Mouse (Mus musculus): ENCODE results near the gene Eaf1. TPM values are rescaled to one million over a fixed set of nuclear protein-coding genes. Genes with fewer than 3 reads are reported as not detected.

Gene Eaf1
- total and polyA plus RNA-seq, 2 experiments from 2014 or later, result 6.3 to 11.7 TPM

- 89% methylated on average over 13 of the region's 13 CpGs for WGBS
- Histone ChIP-seq H3K4me3 (ENCODE audit: low read length) (no peak overlapping the region), H3K4me1 (ENCODE audit: insufficient read depth, low read length) (no peaks in the 10 kb centered on the region), H3K9ac (replicated peaks; ENCODE audit: low read length) (no peak overlapping the region), H3K9me3 (ENCODE audit: low read length) (no peaks in the 10 kb centered on the region), H3K27ac (no peak overlapping the region), H3K27me3 (ENCODE audit: insufficient read depth, low read length) (no peaks in the 10 kb centered on the region), H3K4me2 (ENCODE audit: low read depth, low read length) (no peak overlapping the region), H3K36me3 (ENCODE audit: insufficient read depth, low read length) (peaks cover 62% of the 10 kb centered on the region)
- no peak for DNase-seq (ENCODE audit: low spot score)
- TF ChIP-seq CTCF (IDR thresholded peaks at IDR 0.05; ENCODE audit: low read depth), result no peak
- no peak for ATAC-seq
Measured at GRCm38 (mm10) chr14:31503406-31503805, 9.2 kb downstream of the Eaf1 start.

- ATAC-seq, result no peak
- no peak overlapping the region for H3K27ac ChIP-seq
- H3K4me1 ChIP-seq (ENCODE audit: insufficient read depth, low read length), result no peaks in the 10 kb centered on the region
- no peak for DNase-seq (ENCODE audit: low spot score)
- H3K27me3 ChIP-seq (ENCODE audit: insufficient read depth, low read length), result no peaks in the 10 kb centered on the region
- whole genome bisulfite sequencing, result 95% methylated on average over 6 of the region's 6 CpGs
- H3K36me3 ChIP-seq (ENCODE audit: insufficient read depth, low read length), result peaks cover 70% of the 10 kb centered on the region
- no peak overlapping the region for H3K4me2 ChIP-seq (ENCODE audit: low read depth, low read length)
- no peak for TF ChIP-seq CTCF (IDR thresholded peaks at IDR 0.05; ENCODE audit: low read depth)
- no peak overlapping the region for H3K4me3 ChIP-seq (ENCODE audit: low read length)
- no peak overlapping the region for H3K9ac ChIP-seq (replicated peaks; ENCODE audit: low read length)
- no peaks in the 10 kb centered on the region for H3K9me3 ChIP-seq (ENCODE audit: low read length)
Measured at GRCm38 (mm10) chr14:31506456-31506855, 12.3 kb downstream of the Eaf1 start.

DNA sequence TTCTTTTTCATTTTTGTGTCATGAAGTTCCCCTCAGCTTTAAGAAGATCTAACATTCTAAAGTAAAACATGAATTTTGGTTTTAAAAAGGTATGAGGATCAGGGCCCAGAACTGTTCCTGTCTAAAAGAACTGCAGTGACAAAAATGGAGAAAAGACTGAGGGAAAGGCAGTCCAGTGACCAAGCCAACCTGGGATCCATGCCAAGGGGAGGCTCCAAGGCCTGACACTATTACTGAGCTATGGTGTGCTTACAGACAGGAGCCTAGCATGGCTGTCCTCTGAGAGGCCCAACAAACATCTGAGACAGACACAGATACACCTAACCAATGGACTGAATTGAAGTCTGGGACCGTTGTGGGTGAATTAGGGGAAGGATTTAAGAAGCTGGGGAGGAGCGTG lies 15.7 kb downstream of the Eaf1 start:
- no peaks in the 10 kb centered on the region for H3K9me3 ChIP-seq (ENCODE audit: low read length)
- no peaks in the 10 kb centered on the region for H3K27me3 ChIP-seq (ENCODE audit: insufficient read depth, low read length)
- peak; percentile 49 for DNase-seq (ENCODE audit: low spot score)
- no peak overlapping the region for H3K27ac ChIP-seq
- 96% methylated on average over 2 of the region's 2 CpGs for WGBS
- ATAC-seq, result no peak
- no peak overlapping the region for H3K4me2 ChIP-seq (ENCODE audit: low read depth, low read length)
- no peak overlapping the region for H3K4me3 ChIP-seq (ENCODE audit: low read length)
- no peak for TF ChIP-seq CTCF (IDR thresholded peaks at IDR 0.05; ENCODE audit: low read depth)
- H3K4me1 ChIP-seq (ENCODE audit: insufficient read depth, low read length), result no peaks in the 10 kb centered on the region
- H3K36me3 ChIP-seq (ENCODE audit: insufficient read depth, low read length), result peaks cover 42% of the 10 kb centered on the region
- H3K9ac ChIP-seq (replicated peaks; ENCODE audit: low read length), result no peak overlapping the region

DNA sequence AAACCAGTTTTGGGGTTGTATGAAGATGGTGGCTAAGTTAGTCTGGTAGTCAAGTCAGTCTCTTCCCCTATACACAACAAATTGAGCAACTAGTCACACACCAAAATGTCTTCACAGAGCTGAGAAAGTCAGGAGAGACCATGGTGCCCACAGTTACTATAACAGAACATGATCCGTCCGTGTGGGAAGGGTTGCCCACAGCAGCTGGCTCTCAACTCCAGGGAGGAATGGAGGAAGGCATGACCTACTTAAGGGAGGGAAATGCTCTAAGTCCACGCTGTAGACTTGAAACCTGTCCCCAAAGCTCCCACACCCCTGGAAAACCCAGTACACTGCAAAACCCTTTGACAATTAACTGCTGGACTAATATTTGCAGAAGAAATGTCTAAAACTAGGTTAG lies 16.1 kb downstream of the Eaf1 start:
- no peak for TF ChIP-seq CTCF (IDR thresholded peaks at IDR 0.05; ENCODE audit: low read depth)
- Histone ChIP-seq H3K9me3 (ENCODE audit: low read length) (no peaks in the 10 kb centered on the region), H3K27me3 (ENCODE audit: insufficient read depth, low read length) (no peaks in the 10 kb centered on the region), H3K4me1 (ENCODE audit: insufficient read depth, low read length) (no peaks in the 10 kb centered on the region), H3K36me3 (ENCODE audit: insufficient read depth, low read length) (peaks cover 38% of the 10 kb centered on the region), H3K9ac (replicated peaks; ENCODE audit: low read length) (no peak overlapping the region), H3K4me2 (ENCODE audit: low read depth, low read length) (no peak overlapping the region), H3K4me3 (ENCODE audit: low read length) (no peak overlapping the region), H3K27ac (no peak overlapping the region)
- no peak for DNase-seq (ENCODE audit: low spot score)
- 91% methylated on average over 3 of the region's 3 CpGs for WGBS
- ATAC-seq, result no peak

GRCm38 (mm10) chr14:31515895-31516294 lies 21.7 kb downstream of the Eaf1 start:
- H3K36me3 ChIP-seq (ENCODE audit: insufficient read depth, low read length), result no peaks in the 10 kb centered on the region
- no peak for DNase-seq (ENCODE audit: low spot score)
- H3K27me3 ChIP-seq (ENCODE audit: insufficient read depth, low read length), result no peaks in the 10 kb centered on the region
- no peak overlapping the region for H3K9ac ChIP-seq (replicated peaks; ENCODE audit: low read length)
- no peak for TF ChIP-seq CTCF (IDR thresholded peaks at IDR 0.05; ENCODE audit: low read depth)
- ATAC-seq, result no peak
- H3K9me3 ChIP-seq (ENCODE audit: low read length), result no peaks in the 10 kb centered on the region
- no peak overlapping the region for H3K27ac ChIP-seq
- H3K4me2 ChIP-seq (ENCODE audit: low read depth, low read length), result no peak overlapping the region
- H3K4me3 ChIP-seq (ENCODE audit: low read length), result no peak overlapping the region
- WGBS, result 99% methylated on average over 2 of the region's 2 CpGs
- H3K4me1 ChIP-seq (ENCODE audit: insufficient read depth, low read length), result no peaks in the 10 kb centered on the region

DNA sequence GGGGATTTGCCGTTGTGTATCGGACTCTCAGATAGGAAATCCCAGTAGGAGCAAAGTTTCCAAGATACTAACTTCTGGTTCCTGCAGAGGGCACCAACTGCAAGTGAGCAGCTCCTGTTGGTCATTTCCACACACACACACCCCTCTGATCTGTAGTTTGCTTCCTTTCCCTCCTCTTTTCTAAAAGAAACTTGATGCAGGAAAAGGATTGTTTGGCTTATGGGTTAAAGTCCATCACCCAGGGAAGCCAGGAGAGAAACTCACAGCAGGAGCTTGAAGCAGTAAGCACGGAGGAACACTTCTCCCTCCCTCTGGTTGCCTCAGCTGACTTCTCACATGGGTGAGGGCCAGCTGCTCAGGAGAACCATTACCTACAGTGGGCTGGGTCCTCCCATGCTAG lies 25.0 kb downstream of the Eaf1 start:
- Histone ChIP-seq H3K4me2 (ENCODE audit: low read depth, low read length) (no peak overlapping the region), H3K27me3 (ENCODE audit: insufficient read depth, low read length) (no peaks in the 10 kb centered on the region), H3K4me3 (ENCODE audit: low read length) (no peak overlapping the region), H3K4me1 (ENCODE audit: insufficient read depth, low read length) (no peaks in the 10 kb centered on the region), H3K9ac (replicated peaks; ENCODE audit: low read length) (no peak overlapping the region), H3K36me3 (ENCODE audit: insufficient read depth, low read length) (no peaks in the 10 kb centered on the region), H3K27ac (no peak overlapping the region), H3K9me3 (ENCODE audit: low read length) (no peaks in the 10 kb centered on the region)
- WGBS, result 45% methylated on average over 3 of the region's 3 CpGs
- DNase-seq (ENCODE audit: low spot score) (peak; percentile 61), ATAC-seq (no peak)
- TF ChIP-seq CTCF (IDR thresholded peaks at IDR 0.05; ENCODE audit: low read depth), result peak; percentile 65

DNA sequence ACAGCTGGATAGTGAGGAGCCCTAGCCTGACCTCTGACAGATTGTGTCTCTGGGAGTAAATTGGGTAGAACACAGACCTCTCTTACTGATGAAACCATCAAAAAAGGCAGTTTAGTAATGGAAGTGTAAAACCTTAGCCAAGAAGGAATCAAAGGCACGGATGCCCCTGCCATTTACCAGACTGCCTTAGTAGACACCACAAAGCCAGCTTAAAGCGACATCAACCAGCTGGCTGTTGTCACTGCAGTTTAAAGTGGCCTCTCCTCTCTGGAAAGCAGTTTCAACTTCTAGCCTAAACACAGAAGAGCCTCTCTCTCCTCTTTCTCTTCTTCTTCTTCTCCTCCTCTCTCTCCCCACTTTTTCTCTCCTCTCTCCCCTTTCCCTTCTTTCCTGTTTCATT lies 27.1 kb downstream of the Eaf1 start:
- Histone ChIP-seq H3K9ac (replicated peaks; ENCODE audit: low read length) (no peak overlapping the region), H3K27me3 (ENCODE audit: insufficient read depth, low read length) (no peaks in the 10 kb centered on the region), H3K4me3 (ENCODE audit: low read length) (no peak overlapping the region), H3K27ac (no peak overlapping the region), H3K4me2 (ENCODE audit: low read depth, low read length) (no peak overlapping the region), H3K9me3 (ENCODE audit: low read length) (no peaks in the 10 kb centered on the region), H3K4me1 (ENCODE audit: insufficient read depth, low read length) (no peaks in the 10 kb centered on the region), H3K36me3 (ENCODE audit: insufficient read depth, low read length) (no peaks in the 10 kb centered on the region)
- ATAC-seq (no peak), DNase-seq (ENCODE audit: low spot score) (no peak)
- TF ChIP-seq CTCF (IDR thresholded peaks at IDR 0.05; ENCODE audit: low read depth), result no peak
- WGBS, result 80% methylated on average over 2 of the region's 2 CpGs

All from hindbrain, postnatal 0 days (tissue).